Mouse (Mus musculus): ENCODE results near the gene Btg1. TPM values are rescaled to one million over a fixed set of nuclear protein-coding genes. Genes with fewer than 3 reads are reported as not detected.

Gene Btg1
- polyA plus RNA-seq, 1 experiment: 130 TPM

DNA sequence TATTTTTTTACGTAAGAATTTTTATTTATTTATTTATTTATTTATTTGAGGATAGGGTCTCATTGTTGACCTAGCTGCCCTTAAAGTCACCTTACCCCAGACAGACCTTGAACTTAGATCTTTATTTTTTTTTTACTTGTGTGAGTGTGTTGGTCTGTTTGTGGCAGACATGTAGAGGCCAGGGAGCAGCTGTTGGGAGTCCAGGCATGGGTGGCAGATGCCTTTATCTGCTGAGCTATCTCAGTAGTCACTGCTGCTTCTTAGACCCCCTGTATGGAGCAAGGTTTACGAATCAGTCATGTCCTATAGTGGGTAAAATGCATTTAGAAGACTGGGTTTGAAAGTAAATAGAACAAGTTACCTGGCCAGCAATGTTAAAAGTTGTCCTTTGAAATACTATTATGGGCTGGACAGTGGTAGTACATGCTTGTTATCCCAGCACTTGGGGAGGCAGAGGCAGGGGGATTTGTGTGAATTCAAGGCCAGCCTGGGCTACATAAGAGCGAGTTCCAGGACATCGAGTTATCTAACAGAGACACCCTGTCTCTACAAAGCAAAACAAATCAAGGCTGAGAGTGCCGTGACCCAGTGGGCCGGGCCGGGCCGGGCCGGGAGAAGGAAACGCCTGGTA, 9.4 kb downstream of the Btg1 start:
- H3K27ac ChIP-seq (ENCODE audit: control insufficient read depth, insufficient read depth, low read depth, low read length): no peak overlapping the region
- TF ChIP-seq CTCF (IDR thresholded peaks at IDR 0.05; ENCODE audit: control insufficient read depth, insufficient read depth, insufficient replicate concordance, low read depth, low read length) (no peak), POLR2A (IDR thresholded peaks at IDR 0.05; ENCODE audit: control insufficient read depth, low read depth, low read length) (no peak)
- no peaks in the 10 kb centered on the region; the same call in 1 of the 2 replicates for H3K4me1 ChIP-seq (ENCODE audit: control insufficient read depth, insufficient read depth, low read length)
- no peaks in the 10 kb centered on the region for H3K36me3 ChIP-seq (ENCODE audit: control insufficient read depth, insufficient read depth, low read length)
- H3K4me3 ChIP-seq (ENCODE audit: control insufficient read depth, low read depth, low read length): no peak overlapping the region
- no peaks in the 10 kb centered on the region for H3K27me3 ChIP-seq (ENCODE audit: control insufficient read depth, insufficient read depth, low read length)

DNA sequence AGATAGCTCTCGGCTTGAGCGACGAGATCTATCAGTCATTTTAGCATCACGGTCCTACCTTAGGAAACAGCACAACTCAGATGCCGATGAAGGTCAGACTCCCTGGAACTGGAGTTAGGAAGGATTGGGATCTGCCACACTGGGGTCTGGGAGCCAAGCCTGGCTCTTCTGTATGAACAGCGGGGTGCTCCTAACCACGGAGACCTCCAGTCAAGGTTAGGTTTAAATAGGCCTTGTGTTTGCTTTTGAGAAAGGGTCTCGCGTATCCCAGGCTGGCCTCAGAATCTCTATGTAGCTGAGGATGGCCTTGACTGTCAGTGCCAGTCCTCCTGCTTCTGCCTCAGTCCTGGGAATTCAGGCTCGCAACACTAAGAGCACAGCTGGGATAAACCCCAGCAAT, 10.5 kb downstream of the Btg1 start:
- Histone ChIP-seq H3K4me1 (ENCODE audit: control insufficient read depth, insufficient read depth, low read length) (no peaks in the 10 kb centered on the region; the same call in 1 of the 2 replicates), H3K36me3 (ENCODE audit: control insufficient read depth, insufficient read depth, low read length) (no peaks in the 10 kb centered on the region), H3K4me3 (ENCODE audit: control insufficient read depth, low read depth, low read length) (no peak overlapping the region), H3K27ac (ENCODE audit: control insufficient read depth, insufficient read depth, low read depth, low read length) (no peak overlapping the region), H3K27me3 (ENCODE audit: control insufficient read depth, insufficient read depth, low read length) (no peaks in the 10 kb centered on the region)
- TF ChIP-seq POLR2A (IDR thresholded peaks at IDR 0.05; ENCODE audit: control insufficient read depth, low read depth, low read length) (no peak), CTCF (IDR thresholded peaks at IDR 0.05; ENCODE audit: control insufficient read depth, insufficient read depth, insufficient replicate concordance, low read depth, low read length) (no peak)

DNA sequence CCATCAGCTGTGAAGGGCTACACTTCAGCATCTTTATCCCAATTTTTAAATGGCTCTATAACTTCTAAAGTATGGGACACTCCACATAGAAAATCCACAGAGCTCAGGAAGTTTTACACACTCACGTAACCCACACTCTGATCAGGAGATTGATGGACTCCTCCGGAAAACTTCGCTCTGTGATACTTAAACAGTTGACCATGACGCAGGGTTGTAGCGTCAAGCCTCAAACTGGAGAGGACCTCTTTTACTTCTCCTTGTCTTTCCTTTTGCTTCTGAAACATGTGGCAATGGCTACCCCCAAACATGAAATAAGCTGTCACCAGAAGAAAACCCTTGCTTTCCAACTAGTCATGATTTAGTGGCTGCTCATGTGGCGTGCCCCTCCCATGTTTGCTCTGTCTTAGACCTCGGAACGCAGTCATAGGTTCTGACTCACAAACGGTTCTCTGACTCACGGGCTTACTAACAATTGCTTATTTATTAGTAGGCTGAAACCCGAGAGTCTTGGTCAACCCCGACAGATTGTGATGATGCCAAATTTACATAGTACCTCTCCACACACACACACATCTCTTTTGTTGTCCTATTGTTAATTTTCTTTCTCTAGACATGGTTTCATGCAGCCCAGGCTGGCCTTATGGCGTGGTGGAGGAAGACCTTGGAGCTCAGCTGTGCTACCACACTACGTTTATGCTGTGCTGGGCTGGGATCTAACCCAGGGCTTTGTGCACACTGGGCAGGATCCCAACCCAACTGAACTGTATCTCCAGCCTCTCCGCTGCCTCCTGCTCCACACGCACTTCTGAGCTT, 11.5 kb downstream of the Btg1 start:
- H3K27ac ChIP-seq (ENCODE audit: control insufficient read depth, insufficient read depth, low read depth, low read length): no peak overlapping the region
- H3K27me3 ChIP-seq (ENCODE audit: control insufficient read depth, insufficient read depth, low read length): no peaks in the 10 kb centered on the region
- H3K4me3 ChIP-seq (ENCODE audit: control insufficient read depth, low read depth, low read length): no peak overlapping the region
- H3K36me3 ChIP-seq (ENCODE audit: control insufficient read depth, insufficient read depth, low read length): no peaks in the 10 kb centered on the region
- TF ChIP-seq CTCF (IDR thresholded peaks at IDR 0.05; ENCODE audit: control insufficient read depth, insufficient read depth, insufficient replicate concordance, low read depth, low read length): no peak
- TF ChIP-seq POLR2A (IDR thresholded peaks at IDR 0.05; ENCODE audit: control insufficient read depth, low read depth, low read length): no peak
- H3K4me1 ChIP-seq (ENCODE audit: control insufficient read depth, insufficient read depth, low read length): no peaks in the 10 kb centered on the region; the same call in 1 of the 2 replicates

DNA sequence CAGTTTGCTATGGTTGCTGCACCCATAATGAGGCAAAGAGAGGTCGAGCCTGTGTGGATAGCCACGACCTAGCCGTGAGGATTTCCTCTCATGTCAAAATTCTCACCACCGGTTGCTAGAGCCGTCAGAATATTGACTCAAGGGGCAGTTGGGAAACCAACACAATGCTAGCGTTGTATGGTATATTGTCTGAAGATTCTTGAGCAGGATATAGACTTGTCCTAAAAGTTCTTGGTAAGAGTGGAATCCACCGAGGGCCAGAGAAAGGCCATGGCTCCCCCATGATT, 12.1 kb downstream of the Btg1 start:
- Histone ChIP-seq H3K27ac (ENCODE audit: control insufficient read depth, insufficient read depth, low read depth, low read length) (no peak overlapping the region), H3K27me3 (ENCODE audit: control insufficient read depth, insufficient read depth, low read length) (no peaks in the 10 kb centered on the region), H3K4me1 (ENCODE audit: control insufficient read depth, insufficient read depth, low read length) (no peaks in the 10 kb centered on the region; the same call in 1 of the 2 replicates), H3K4me3 (ENCODE audit: control insufficient read depth, low read depth, low read length) (no peak overlapping the region), H3K36me3 (ENCODE audit: control insufficient read depth, insufficient read depth, low read length) (no peaks in the 10 kb centered on the region)
- no peak for TF ChIP-seq CTCF (IDR thresholded peaks at IDR 0.05; ENCODE audit: control insufficient read depth, insufficient read depth, insufficient replicate concordance, low read depth, low read length)
- TF ChIP-seq POLR2A (IDR thresholded peaks at IDR 0.05; ENCODE audit: control insufficient read depth, low read depth, low read length): no peak

DNA sequence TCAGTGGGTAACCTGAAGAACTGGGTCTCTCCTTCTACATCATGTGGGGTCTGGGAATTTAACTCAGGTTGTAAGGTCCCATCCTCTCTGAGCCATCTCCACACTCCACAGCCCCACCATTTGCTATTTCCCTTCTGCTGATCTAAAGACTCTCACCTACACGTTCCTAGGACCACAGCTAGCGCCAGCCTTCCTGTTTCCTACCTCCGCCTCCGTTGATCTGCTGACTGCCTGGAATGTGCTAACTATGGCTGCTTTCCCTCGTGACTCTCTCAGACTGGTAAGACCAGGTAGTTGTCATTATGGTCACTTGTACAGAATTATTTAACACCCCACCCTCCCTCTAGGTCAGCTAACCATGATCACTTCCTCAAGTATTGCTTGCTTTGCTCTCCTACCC, 13.3 kb downstream of the Btg1 start:
- Histone ChIP-seq H3K36me3 (ENCODE audit: control insufficient read depth, insufficient read depth, low read length) (no peaks in the 10 kb centered on the region), H3K27ac (ENCODE audit: control insufficient read depth, insufficient read depth, low read depth, low read length) (no peak overlapping the region), H3K4me1 (ENCODE audit: control insufficient read depth, insufficient read depth, low read length) (no peaks in the 10 kb centered on the region; the same call in 1 of the 2 replicates), H3K27me3 (ENCODE audit: control insufficient read depth, insufficient read depth, low read length) (no peaks in the 10 kb centered on the region), H3K4me3 (ENCODE audit: control insufficient read depth, low read depth, low read length) (no peak overlapping the region)
- no peak for TF ChIP-seq POLR2A (IDR thresholded peaks at IDR 0.05; ENCODE audit: control insufficient read depth, low read depth, low read length)
- no peak for TF ChIP-seq CTCF (IDR thresholded peaks at IDR 0.05; ENCODE audit: control insufficient read depth, insufficient read depth, insufficient replicate concordance, low read depth, low read length)

DNA sequence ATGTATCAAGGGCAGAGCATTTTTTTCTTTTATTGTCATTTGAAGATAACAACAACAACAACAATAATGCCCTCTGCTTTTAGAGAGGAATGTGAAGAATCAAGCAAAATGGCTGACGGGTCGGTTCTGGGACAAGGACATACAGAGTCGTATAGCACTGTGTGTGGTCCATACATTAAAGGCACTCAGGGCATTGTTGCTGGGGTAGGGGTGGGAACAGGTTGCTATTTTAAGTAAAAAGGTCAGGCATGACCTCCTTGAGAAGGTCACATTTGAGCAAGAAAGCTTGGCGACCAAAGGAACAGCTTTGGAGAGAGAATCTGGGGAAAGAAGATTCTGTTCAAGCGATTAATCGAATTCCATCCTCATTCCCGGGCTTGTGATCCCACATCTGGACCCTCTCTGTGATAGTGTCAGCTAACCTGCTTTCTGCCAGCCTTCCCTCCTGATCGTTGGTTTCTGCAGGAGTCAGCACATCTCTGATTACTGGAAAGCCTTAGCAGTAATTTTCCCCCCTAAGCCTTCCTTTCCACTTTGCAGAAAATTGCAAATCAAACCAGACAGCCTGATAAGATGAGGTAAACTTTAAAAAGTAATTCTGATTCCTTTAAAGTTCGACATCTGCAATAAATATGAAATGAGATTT, 14.4 kb downstream of the Btg1 start:
- H3K36me3 ChIP-seq (ENCODE audit: control insufficient read depth, insufficient read depth, low read length): no peaks in the 10 kb centered on the region
- TF ChIP-seq CTCF (IDR thresholded peaks at IDR 0.05; ENCODE audit: control insufficient read depth, insufficient read depth, insufficient replicate concordance, low read depth, low read length) (no peak), POLR2A (IDR thresholded peaks at IDR 0.05; ENCODE audit: control insufficient read depth, low read depth, low read length) (no peak)
- no peak overlapping the region for H3K27ac ChIP-seq (ENCODE audit: control insufficient read depth, insufficient read depth, low read depth, low read length)
- no peaks in the 10 kb centered on the region for H3K27me3 ChIP-seq (ENCODE audit: control insufficient read depth, insufficient read depth, low read length)
- no peaks in the 10 kb centered on the region for H3K4me1 ChIP-seq (ENCODE audit: control insufficient read depth, insufficient read depth, low read length)
- no peak overlapping the region for H3K4me3 ChIP-seq (ENCODE audit: control insufficient read depth, low read depth, low read length)
